Mouse (Mus musculus): ENCODE measurements around the gene Samd13. TPM values are rescaled to one million over a fixed set of nuclear protein-coding genes. Genes with fewer than 3 reads are reported as not detected.

Gene Samd13
- polyA plus RNA-seq, 1 experiment from 2014 or later, result 0.46 TPM

DNA sequence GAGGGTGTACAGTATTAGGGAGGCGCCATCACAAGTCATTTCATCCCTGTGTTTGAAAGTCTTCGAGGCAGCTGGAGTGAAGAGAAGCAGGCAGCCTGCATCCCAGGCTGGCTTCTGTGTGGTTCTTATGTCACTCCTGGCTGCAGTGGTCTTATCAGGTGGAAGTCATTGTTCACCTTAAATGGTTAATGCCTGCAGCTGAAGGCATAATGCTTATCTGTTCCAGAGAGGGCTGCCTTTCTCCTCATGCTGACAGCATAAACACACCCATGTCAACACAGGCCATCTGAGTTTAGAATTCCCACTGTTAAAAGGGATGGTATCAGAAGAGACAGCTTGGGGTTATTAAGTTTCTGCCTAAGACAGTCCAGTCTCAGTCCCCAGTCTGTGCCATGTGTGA, 84.2 kb downstream of the Samd13 start:
- Histone ChIP-seq H3K27me3 (ENCODE audit: control insufficient read depth, insufficient read depth, low read length) (no peaks in the 10 kb centered on the region), H3K4me1 (ENCODE audit: control insufficient read depth, insufficient read depth, low read length) (no peaks in the 10 kb centered on the region), H3K27ac (ENCODE audit: low read length) (no peak overlapping the region), H3K4me2 (replicated peaks; ENCODE audit: low read depth, low read length) (no peak overlapping the region), H3K9me3 (ENCODE audit: control insufficient read depth, low read depth, low read length) (no peaks in the 10 kb centered on the region), H3K36me3 (ENCODE audit: control insufficient read depth, insufficient read depth, low read length) (no peaks in the 10 kb centered on the region), H3K4me3 (ENCODE audit: low read depth, low read length) (no peak overlapping the region), H3K9ac (replicated peaks; ENCODE audit: low read depth, low read length) (no peak overlapping the region)
- ATAC-seq (ENCODE audit: insufficient number of reproducible peaks, insufficient read depth, low FRiP score, low read depth), result no peak
- 67% methylated on average over 2 of the region's 2 CpGs for WGBS

- Histone ChIP-seq H3K27me3 (ENCODE audit: control insufficient read depth, insufficient read depth, low read length) (no peaks in the 10 kb centered on the region), H3K4me1 (ENCODE audit: control insufficient read depth, insufficient read depth, low read length) (no peaks in the 10 kb centered on the region), H3K4me3 (ENCODE audit: low read depth, low read length) (no peak overlapping the region), H3K4me2 (replicated peaks; ENCODE audit: low read depth, low read length) (no peak overlapping the region), H3K36me3 (ENCODE audit: control insufficient read depth, insufficient read depth, low read length) (no peaks in the 10 kb centered on the region), H3K9ac (replicated peaks; ENCODE audit: low read depth, low read length) (no peak overlapping the region), H3K27ac (ENCODE audit: low read length) (no peak overlapping the region), H3K9me3 (ENCODE audit: control insufficient read depth, low read depth, low read length) (no peaks in the 10 kb centered on the region)
- 84% methylated on average over 6 of the region's 6 CpGs for WGBS
- ATAC-seq (ENCODE audit: insufficient number of reproducible peaks, insufficient read depth, low FRiP score, low read depth), result no peak
Measured at GRCm38 (mm10) chr3:146599198-146599900, 86.0 kb downstream of the Samd13 start.

DNA sequence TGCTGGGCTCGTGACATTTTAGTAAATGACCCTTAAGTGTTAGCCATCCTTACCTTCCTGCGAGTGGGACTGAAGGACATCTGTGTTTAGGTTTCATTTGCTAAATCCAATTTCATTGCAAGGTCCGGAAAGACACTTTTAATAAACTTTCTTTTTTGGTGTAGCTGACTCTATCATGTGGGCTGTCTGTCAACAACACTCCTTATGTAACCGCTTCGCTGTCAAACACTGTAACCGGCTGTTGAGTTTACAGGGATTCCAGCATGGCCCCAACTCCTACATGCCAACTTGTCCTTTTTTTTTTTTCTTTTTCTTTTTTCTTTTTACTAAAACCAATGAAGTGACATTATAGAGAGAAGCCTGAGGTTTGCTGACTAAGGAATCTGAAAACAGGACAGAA, 87.0 kb downstream of the Samd13 start:
- ATAC-seq (ENCODE audit: insufficient number of reproducible peaks, insufficient read depth, low FRiP score, low read depth), result no peak
- Histone ChIP-seq H3K27me3 (ENCODE audit: control insufficient read depth, insufficient read depth, low read length) (no peaks in the 10 kb centered on the region), H3K36me3 (ENCODE audit: control insufficient read depth, insufficient read depth, low read length) (no peaks in the 10 kb centered on the region), H3K9ac (replicated peaks; ENCODE audit: low read depth, low read length) (no peak overlapping the region), H3K27ac (ENCODE audit: low read length) (no peak overlapping the region), H3K4me3 (ENCODE audit: low read depth, low read length) (no peak overlapping the region), H3K4me1 (ENCODE audit: control insufficient read depth, insufficient read depth, low read length) (no peaks in the 10 kb centered on the region), H3K4me2 (replicated peaks; ENCODE audit: low read depth, low read length) (no peak overlapping the region), H3K9me3 (ENCODE audit: control insufficient read depth, low read depth, low read length) (no peaks in the 10 kb centered on the region)
- 62% methylated on average over 6 of the region's 6 CpGs for WGBS

DNA sequence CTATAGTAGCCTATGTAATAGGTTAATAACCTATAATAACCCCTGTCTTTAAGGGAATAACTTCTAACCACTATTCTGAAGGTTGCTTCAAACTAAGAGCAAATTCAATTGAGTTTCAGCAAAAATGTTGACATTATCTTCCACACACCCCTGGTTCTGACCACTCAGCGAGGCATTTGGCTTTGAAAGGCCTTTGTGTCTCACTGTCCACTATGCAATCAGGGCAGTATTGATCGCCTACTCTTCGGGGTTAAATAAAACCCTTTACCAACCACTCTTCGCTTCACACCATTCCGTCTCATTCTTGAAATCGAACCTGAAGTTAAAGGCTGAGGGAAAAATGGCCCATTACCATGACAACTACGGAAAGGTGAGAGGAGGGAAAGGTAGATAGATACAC, 88.5 kb downstream of the Samd13 start:
- WGBS, result 79% methylated on average over 7 of the region's 7 CpGs
- Histone ChIP-seq H3K27ac (ENCODE audit: low read length) (no peak overlapping the region), H3K36me3 (ENCODE audit: control insufficient read depth, insufficient read depth, low read length) (no peaks in the 10 kb centered on the region), H3K4me2 (replicated peaks; ENCODE audit: low read depth, low read length) (no peak overlapping the region), H3K4me3 (ENCODE audit: low read depth, low read length) (no peak overlapping the region), H3K9ac (replicated peaks; ENCODE audit: low read depth, low read length) (no peak overlapping the region), H3K9me3 (ENCODE audit: control insufficient read depth, low read depth, low read length) (no peaks in the 10 kb centered on the region), H3K4me1 (ENCODE audit: control insufficient read depth, insufficient read depth, low read length) (no peaks in the 10 kb centered on the region), H3K27me3 (ENCODE audit: control insufficient read depth, insufficient read depth, low read length) (no peaks in the 10 kb centered on the region)
- no peak for ATAC-seq (ENCODE audit: insufficient number of reproducible peaks, insufficient read depth, low FRiP score, low read depth)

GRCm38 (mm10) chr3:146596387-146596786, 89.0 kb downstream of the Samd13 start:
- H3K4me2 ChIP-seq (replicated peaks; ENCODE audit: low read depth, low read length), result no peak overlapping the region
- no peaks in the 10 kb centered on the region for H3K9me3 ChIP-seq (ENCODE audit: control insufficient read depth, low read depth, low read length)
- H3K9ac ChIP-seq (replicated peaks; ENCODE audit: low read depth, low read length), result no peak overlapping the region
- no peaks in the 10 kb centered on the region for H3K36me3 ChIP-seq (ENCODE audit: control insufficient read depth, insufficient read depth, low read length)
- no peak overlapping the region for H3K4me3 ChIP-seq (ENCODE audit: low read depth, low read length)
- H3K27me3 ChIP-seq (ENCODE audit: control insufficient read depth, insufficient read depth, low read length), result no peaks in the 10 kb centered on the region
- no peak overlapping the region for H3K27ac ChIP-seq (ENCODE audit: low read length)
- WGBS, result 82% methylated on average over 8 of the region's 8 CpGs
- no peak for ATAC-seq (ENCODE audit: insufficient number of reproducible peaks, insufficient read depth, low FRiP score, low read depth)
- H3K4me1 ChIP-seq (ENCODE audit: control insufficient read depth, insufficient read depth, low read length), result no peaks in the 10 kb centered on the region

DNA sequence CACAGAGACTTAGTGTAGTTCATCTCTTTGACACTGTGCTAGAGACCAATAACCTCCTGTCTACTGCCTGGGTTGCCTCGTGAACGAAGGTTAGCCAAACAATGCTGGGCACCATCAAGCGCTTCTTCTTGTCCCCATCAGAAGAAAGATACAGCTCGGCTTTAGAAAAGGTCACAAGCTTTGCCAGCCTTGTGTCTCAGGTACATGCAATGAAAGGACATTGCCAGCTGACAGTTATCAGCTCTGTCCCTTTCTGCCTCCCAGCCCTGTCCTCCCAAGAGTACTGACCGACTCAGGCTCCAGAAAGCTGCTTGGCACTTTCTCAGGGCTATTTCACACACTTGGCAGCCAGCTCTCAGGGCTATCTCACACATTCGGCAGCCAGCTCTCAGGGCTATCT, 90.0 kb downstream of the Samd13 start:
- Histone ChIP-seq H3K4me2 (replicated peaks; ENCODE audit: low read depth, low read length) (no peak overlapping the region), H3K9ac (replicated peaks; ENCODE audit: low read depth, low read length) (no peak overlapping the region), H3K4me3 (ENCODE audit: low read depth, low read length) (no peak overlapping the region), H3K4me1 (ENCODE audit: control insufficient read depth, insufficient read depth, low read length) (no peaks in the 10 kb centered on the region), H3K36me3 (ENCODE audit: control insufficient read depth, insufficient read depth, low read length) (no peaks in the 10 kb centered on the region), H3K27ac (ENCODE audit: low read length) (no peak overlapping the region), H3K27me3 (ENCODE audit: control insufficient read depth, insufficient read depth, low read length) (no peaks in the 10 kb centered on the region), H3K9me3 (ENCODE audit: control insufficient read depth, low read depth, low read length) (no peaks in the 10 kb centered on the region)
- no peak for ATAC-seq (ENCODE audit: insufficient number of reproducible peaks, insufficient read depth, low FRiP score, low read depth)
- 87% methylated on average over 6 of the region's 6 CpGs for WGBS

Other genes with a start within 250 kb of the Samd13 start
- gene Ctbs, start 235.8 kb downstream of the Samd13 start, polyA plus RNA-seq (2014; fragmentation: Nextera tagmentation; extraction: Ambion mirVana), result 12.4 and 14.6 TPM in 2 replicates
- 6.3 and 8.0 TPM in 2 replicates for gene Spata1, start 185.8 kb downstream of the Samd13 start, polyA plus RNA-seq (2014; fragmentation: Nextera tagmentation; extraction: Ambion mirVana)
- 946 and 996 TPM in 2 replicates for gene Gng5, start 185.8 kb downstream of the Samd13 start, polyA plus RNA-seq (2014; fragmentation: Nextera tagmentation; extraction: Ambion mirVana)
- 48.0 and 48.1 TPM in 2 replicates for gene Rpf1, start 164.2 kb downstream of the Samd13 start, polyA plus RNA-seq (2014; fragmentation: Nextera tagmentation; extraction: Ambion mirVana)
- gene Uox, start 115.2 kb downstream of the Samd13 start, polyA plus RNA-seq (2014; fragmentation: Nextera tagmentation; extraction: Ambion mirVana), result not detected in 2 replicates
- gene Dnase2b, start 70.0 kb downstream of the Samd13 start, polyA plus RNA-seq (2014; fragmentation: Nextera tagmentation; extraction: Ambion mirVana), result not detected in 2 replicates
- gene 4930503B20Rik, start 34.3 kb downstream of the Samd13 start, polyA plus RNA-seq (2014; fragmentation: Nextera tagmentation; extraction: Ambion mirVana), result not detected in 2 replicates
- 68.4 and 69.2 TPM in 2 replicates for gene Prkacb, start 127.4 kb upstream of the Samd13 start, polyA plus RNA-seq (2014; fragmentation: Nextera tagmentation; extraction: Ambion mirVana)
- 2.9 and 3.4 TPM in 2 replicates for gene Ttll7, start 166.8 kb upstream of the Samd13 start, polyA plus RNA-seq (2014; fragmentation: Nextera tagmentation; extraction: Ambion mirVana)

Data from stomach, embryonic 14.5 days (tissue).